Mouse (Mus musculus) subcutaneous adipose tissue, adult 2 months (tissue): ENCODE results near the gene Olfr623. TPM values are rescaled to one million over a fixed set of nuclear protein-coding genes. Genes with fewer than 3 reads are reported as not detected.

ENCODE experiments used
- polyA plus RNA-seq: library from polyadenylated mRNA; depleted of rRNA; stranded (reverse); fragments of >200 nt; gene quantifications from 2 replicates; pipeline ENCODE4 v1.2.3, GENCODE M21; 2012; ENCODE audit warnings: low replicate concordance; rRNA removed

The Olfr623 gene
- polyA plus RNA-seq: not detected in 2 replicates

DNA sequence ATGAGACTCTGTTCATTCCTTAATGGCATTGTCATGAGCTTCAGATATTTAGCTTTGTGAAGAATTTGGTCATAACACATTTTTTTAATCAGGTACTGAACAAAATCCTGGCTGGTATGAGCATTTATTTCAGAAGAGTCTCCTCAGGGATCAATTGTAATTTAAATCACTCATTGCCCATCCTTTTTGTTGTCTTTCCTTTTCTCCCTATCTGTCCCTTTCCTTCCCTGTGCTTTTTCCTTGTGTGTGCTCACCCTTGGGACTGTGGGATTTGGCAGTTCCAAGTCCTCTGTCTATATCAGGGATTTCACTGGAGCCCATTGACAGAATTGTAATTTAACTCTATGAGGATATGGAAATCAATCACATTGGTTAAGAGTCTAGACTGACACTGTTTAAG, at the start of gene Olfr623:
Gene Olfr623, minus strand, starts transcription at position 101 of the 400 bp plus-strand sequence.

DNA sequence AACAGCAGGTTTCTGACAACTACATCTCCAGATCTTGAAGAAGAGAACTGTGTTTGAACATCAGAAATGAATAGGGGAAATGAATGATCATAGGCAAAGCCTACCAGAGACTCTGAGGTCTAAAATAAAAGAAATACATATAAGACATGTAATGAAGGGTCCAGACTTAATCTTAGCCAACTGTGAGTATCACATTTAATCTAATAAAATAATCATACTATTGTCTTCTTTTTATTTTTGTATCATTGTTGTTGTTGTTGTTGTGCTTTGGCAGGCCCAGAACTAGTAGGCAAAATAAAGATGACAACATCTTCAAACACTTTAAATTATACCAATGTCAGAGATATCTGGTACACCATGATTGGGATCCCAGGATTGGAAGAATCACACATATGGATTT, 18.9 kb upstream of the Olfr623 start, which contains the start of gene Olfr625-ps1:
Gene Olfr625-ps1, plus strand, starts transcription at position 301 of the 400 bp plus-strand sequence.

DNA sequence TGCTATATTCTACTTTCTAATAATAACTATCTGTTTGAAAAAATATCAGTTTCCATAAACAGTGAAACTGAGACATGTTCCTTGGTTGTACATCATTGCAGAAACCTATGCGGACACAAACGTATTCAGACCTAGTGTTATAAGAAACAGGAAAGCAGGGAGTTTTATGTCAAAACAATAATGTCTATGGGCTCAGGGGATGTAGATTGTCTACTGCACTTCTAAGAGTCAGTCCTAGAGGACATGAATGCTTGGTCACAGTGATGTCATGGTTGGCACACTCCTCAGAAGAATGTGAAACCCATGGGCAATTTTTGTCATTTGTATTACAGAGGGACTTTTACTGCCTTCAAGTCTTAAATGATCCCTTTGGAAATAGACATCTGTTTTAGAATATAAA, 7.6 kb upstream of the Olfr623 start, which contains the start of gene Olfr624:
Gene Olfr624, minus strand, starts transcription at position 101 of the 400 bp plus-strand sequence.

DNA sequence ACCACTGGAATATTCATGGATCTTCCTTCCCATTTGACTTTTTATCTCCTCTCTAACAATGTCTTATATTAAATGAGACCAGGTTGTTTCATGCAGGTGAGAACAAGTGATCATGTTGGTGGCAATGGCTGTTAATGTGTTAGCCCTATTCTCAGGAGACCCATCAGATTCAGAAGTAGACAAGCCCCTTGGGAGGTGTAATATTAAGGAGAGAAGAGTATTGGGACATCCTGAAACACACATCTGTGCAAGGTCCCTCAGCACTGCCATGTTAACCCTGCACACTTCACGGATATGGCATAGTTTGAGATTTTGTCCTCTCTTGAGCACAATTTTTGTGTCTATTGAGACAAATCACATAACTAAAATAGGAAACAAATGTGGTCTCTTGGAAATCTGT, 20.9 kb downstream of the Olfr623 start, which contains the start of gene Olfr622:
Gene Olfr622, minus strand, starts transcription at position 101 of the 400 bp plus-strand sequence.

DNA sequence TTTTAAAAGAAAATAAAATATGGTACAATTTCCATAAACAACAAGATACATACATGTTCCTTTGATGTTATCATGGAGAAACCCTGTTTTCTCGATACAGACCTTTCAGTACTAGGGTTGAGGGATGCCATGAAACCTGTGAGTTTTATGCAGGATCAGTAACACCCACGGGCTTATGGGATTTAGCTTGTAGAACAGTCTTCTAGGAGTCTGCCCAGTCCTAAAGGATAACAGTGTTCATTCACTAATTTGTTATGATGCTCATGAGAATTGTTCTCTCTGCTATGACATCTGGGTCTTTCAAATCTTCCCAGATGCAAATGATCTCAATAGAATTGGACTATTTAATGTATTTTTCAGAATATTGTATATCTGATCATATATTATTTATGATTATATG, 51.1 kb downstream of the Olfr623 start, which contains the start of gene Olfr620:
Gene Olfr620, minus strand, starts transcription at position 101 of the 400 bp plus-strand sequence.

Other genes with a start within 250 kb of the Olfr623 start
- gene Usp17lc, start 248.6 kb downstream of the Olfr623 start, polyA plus RNA-seq: not detected in 2 replicates
- gene Olfr605, start 218.3 kb downstream of the Olfr623 start, polyA plus RNA-seq: not detected in 2 replicates
- gene Olfr606, start 214.7 kb downstream of the Olfr623 start, polyA plus RNA-seq: not detected in 2 replicates
- gene Olfr607, start 199.5 kb downstream of the Olfr623 start, polyA plus RNA-seq: not detected in 2 replicates
- gene Olfr608, start 193.8 kb downstream of the Olfr623 start, polyA plus RNA-seq: not detected in 2 replicates
- not detected in 2 replicates for gene Olfr609, start 165.6 kb downstream of the Olfr623 start, polyA plus RNA-seq
- gene Olfr610, start 151.6 kb downstream of the Olfr623 start, polyA plus RNA-seq: not detected in 2 replicates
- gene Olfr611, start 142.9 kb downstream of the Olfr623 start, polyA plus RNA-seq: not detected in 2 replicates
- gene Olfr612, start 121.0 kb downstream of the Olfr623 start, polyA plus RNA-seq: not detected in 2 replicates
- not detected in 2 replicates for gene Olfr613, start 115.6 kb downstream of the Olfr623 start, polyA plus RNA-seq
- gene Olfr615, start 107.6 kb downstream of the Olfr623 start, polyA plus RNA-seq: not detected in 2 replicates
- gene Olfr616, start 94.6 kb downstream of the Olfr623 start, polyA plus RNA-seq: not detected in 2 replicates
- gene Olfr617, start 90.6 kb downstream of the Olfr623 start, polyA plus RNA-seq: not detected in 2 replicates
- not detected in 2 replicates for gene Olfr618, start 73.6 kb downstream of the Olfr623 start, polyA plus RNA-seq
- gene Olfr619, start 63.1 kb downstream of the Olfr623 start, polyA plus RNA-seq: not detected in 2 replicates
- gene Olfr620, start 51.2 kb downstream of the Olfr623 start, polyA plus RNA-seq: not detected in 2 replicates
- not detected in 2 replicates for gene Olfr622, start 21.0 kb downstream of the Olfr623 start, polyA plus RNA-seq
- not detected in 2 replicates for gene Olfr624, start 7.5 kb upstream of the Olfr623 start, polyA plus RNA-seq
- gene Olfr625-ps1, start 19.0 kb upstream of the Olfr623 start, polyA plus RNA-seq: not detected in 2 replicates
- gene Olfr243, start 51.0 kb upstream of the Olfr623 start, polyA plus RNA-seq: not detected in 2 replicates
- gene Olfr628, start 66.7 kb upstream of the Olfr623 start, polyA plus RNA-seq: not detected in 2 replicates
- not detected in 2 replicates for gene Olfr629, start 81.2 kb upstream of the Olfr623 start, polyA plus RNA-seq
- gene Olfr630, start 93.6 kb upstream of the Olfr623 start, polyA plus RNA-seq: not detected in 2 replicates
- gene Olfr69, start 107.9 kb upstream of the Olfr623 start, polyA plus RNA-seq: not detected in 2 replicates
- gene Olfr68, start 116.0 kb upstream of the Olfr623 start, polyA plus RNA-seq: not detected in 2 replicates
- not detected in 2 replicates for gene Olfr67, start 128.1 kb upstream of the Olfr623 start, polyA plus RNA-seq
- gene Hbb-bt, start 150.3 kb upstream of the Olfr623 start, polyA plus RNA-seq: 130 and 168 TPM in 2 replicates
- gene Hbb-bs, start 164.4 kb upstream of the Olfr623 start, polyA plus RNA-seq: 1,520 and 2,066 TPM in 2 replicates
- not detected in 2 replicates for gene Hbb-bh2, start 176.8 kb upstream of the Olfr623 start, polyA plus RNA-seq
- not detected in 2 replicates for gene Hbb-bh1, start 179.5 kb upstream of the Olfr623 start, polyA plus RNA-seq
- gene Hbb-y, start 189.5 kb upstream of the Olfr623 start, polyA plus RNA-seq: not detected in 2 replicates
- gene Olfr66, start 222.6 kb upstream of the Olfr623 start, polyA plus RNA-seq: not detected in 2 replicates
- not detected in 2 replicates for gene Olfr64, start 230.8 kb upstream of the Olfr623 start, polyA plus RNA-seq
- not detected in 2 replicates for gene Olfr65, start 239.8 kb upstream of the Olfr623 start, polyA plus RNA-seq